Mouse (Mus musculus): ENCODE measurements around the gene Romo1. TPM values are rescaled to one million over a fixed set of nuclear protein-coding genes. Genes with fewer than 3 reads are reported as not detected.
"Not testable (repeated sequence)": the region's sequence is repeated elsewhere in the genome, so short reads cannot be mapped to it uniquely, and the experiment has no call there.

Romo1 gene
- total RNA-seq (2021), result 100 to 1,000 TPM; 196 to 210 TPM
- long read RNA-seq, experiment 1, transcript Romo1-201 (3 exons, 569 nt), result major isoform, 349 of 436 reads
- long read RNA-seq, experiment 1, transcript Romo1-202 (2 exons, 550 nt), result minor isoform, 37 of 436 reads
- long read RNA-seq, experiment 1, transcript Romo1-204 (3 exons, 379 nt), result minor isoform, 12 of 436 reads
- long read RNA-seq, experiment 1, partial matches to known transcripts, result 36 of 436 reads
- long read RNA-seq, experiment 1, other reads (novel, unspliced or antisense), result 1 of 436 reads
- long read RNA-seq, experiment 2, transcript Romo1-201 (3 exons, 569 nt), result major isoform, 458 of 573 reads
- long read RNA-seq, experiment 2, transcript Romo1-204 (3 exons, 379 nt), result minor isoform, 17 of 573 reads
- long read RNA-seq, experiment 2, transcript Romo1-202 (2 exons, 550 nt), result minor isoform, 45 of 573 reads
- long read RNA-seq, experiment 2, partial matches to known transcripts, result 49 of 573 reads
- long read RNA-seq, experiment 2, other reads (novel, unspliced or antisense), result 0 of 573 reads

DNA sequence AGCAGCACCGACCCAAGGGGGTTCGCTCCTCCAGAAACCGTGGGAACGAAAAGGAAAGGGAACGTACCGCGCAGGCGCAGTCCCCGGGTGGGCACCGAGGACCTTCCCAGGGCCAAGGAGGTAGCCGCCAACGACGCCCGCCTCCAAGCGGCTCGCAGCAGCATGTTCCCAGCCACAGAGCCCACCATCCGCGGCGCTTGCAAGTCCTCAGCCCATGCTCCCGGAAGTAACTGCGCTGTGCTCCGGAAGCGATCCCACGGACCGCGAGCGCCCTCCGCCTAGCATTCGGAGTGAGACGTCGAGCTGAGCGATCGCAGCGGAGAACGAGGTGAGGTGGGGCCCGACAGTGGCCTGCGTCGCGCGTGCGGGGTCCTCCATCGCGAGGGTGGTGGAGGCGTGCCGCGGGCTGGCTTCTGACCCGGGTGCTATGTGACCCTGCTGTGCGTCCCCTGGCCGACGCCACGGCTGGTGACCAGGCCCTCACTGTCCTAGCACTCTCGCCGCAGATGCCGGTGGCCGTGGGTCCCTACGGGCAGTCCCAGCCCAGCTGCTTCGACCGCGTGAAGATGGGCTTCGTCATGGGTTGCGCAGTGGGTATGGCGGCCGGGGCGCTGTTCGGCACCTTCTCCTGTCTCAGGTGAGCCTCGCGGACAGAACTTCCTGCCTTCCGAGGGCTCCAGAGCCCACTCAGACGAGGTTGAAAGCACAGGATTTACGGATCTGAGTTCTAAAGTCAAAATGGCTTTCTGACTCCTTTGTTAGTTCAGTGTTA lies at the start of gene Romo1, which contains the start of gene Nfs1:
Gene Romo1, plus strand, starts transcription at position 87 of the 772 bp plus-strand sequence.
Gene Nfs1, minus strand, starts transcription at position 234 of the 772 bp plus-strand sequence.
- intact Hi-C loops (cut with DNase I), result loop anchor here (5.0 kb wide), 2 partner anchors 133 to 182 kb away; no protein-coding TSS in a partner anchor
- peak; percentile 85 to 87 for DNase-seq

DNA sequence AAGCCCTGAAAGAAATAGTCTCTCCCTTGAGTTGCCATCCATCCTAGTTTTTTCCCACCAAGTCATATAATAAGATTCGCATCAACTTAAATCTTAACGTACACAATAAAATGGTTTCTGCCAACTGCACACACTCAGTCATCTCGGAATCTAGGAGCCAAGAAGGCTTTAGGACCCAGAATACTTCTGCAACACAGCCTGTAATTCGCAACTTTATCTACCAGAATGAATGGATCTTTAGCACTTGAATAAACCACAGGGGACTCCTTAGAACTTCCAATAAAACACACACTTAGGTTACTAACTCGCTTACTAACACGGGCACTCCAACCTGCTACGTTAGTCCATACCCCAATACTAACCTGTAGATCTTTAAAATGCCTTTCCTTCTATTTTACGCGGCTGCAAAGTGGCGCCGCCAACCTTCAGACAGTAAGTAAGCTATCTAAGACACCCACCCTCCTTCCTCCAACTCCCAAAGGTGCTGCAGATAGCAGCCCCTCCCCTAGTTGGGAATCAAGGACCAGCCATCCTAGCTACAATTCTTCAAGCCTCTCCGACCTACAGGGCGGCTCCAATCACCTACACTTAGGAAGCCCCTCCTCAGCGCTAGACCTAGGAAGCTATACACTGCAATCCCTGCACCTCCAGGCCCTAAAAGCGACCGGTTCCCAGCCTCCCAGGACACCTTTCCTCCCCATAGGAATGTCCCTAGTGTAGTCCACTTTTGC lies 33.0 kb upstream of the Romo1 start:
- intact Hi-C loops (cut with DNase I), result no loop called here
- no peak for DNase-seq

DNA sequence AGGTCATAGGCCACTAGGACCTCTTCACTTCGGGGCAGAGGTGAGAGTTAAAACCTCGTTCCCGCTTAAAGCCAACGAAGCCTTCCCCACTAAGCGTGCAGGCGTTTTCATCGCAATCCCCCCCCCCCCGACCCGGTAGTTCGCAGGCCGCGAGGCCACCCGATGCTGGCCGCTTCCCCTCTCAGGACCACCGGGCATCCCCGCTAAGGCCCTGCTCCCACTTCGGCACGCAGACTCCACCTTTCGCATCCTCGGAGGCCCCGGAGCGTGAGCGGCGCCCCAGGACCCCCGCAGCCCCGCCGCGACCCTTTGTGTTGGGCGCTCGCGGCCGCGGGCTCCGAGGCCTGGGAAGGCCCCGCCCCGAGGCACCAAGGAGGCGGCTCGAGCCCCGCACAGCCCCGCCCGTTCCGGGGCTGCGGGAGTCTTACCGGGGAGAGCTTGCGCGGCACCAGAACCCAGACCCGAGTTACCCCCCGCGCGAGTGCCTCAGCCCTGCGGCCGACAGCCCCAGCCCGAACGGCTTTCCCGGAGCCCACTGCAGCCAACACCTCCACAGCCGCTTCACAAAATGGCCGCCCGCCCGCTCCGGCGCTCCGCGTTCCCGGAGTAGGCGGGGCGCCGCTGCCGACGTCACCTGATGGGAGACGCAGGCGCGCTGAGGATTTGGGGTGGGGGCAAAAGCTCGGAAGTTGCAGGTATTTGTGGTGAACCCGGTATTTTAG lies 32.3 kb upstream of the Romo1 start, which contains the start of the genes Cpne1 and Rbm12:
Gene Cpne1, minus strand, starts transcription at position 608 of the 722 bp plus-strand sequence.
Gene Rbm12, minus strand, starts transcription at position 621 of the 722 bp plus-strand sequence.
- intact Hi-C loops (cut with DNase I), result no loop called here
- peak; percentile 87 to 89 for DNase-seq

DNA sequence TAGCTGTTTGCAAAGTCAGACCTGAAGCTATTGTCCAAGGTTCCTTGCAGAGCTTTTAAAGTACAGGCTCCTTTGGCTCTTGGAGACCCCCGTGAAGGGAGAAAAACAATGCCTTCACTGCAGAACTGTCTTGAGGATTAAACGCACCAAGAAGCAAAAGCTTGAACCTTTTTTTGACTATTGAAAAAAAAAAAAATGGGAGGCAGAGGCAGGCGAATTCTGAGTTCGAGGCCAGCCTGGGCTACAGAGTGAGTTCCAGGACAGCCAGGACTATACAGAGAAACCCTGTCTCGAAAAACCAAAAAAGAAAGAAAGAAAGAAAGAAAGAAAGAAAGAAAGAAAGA lies 31.8 kb upstream of the Romo1 start:
- intact Hi-C loops (cut with DNase I); DNase-seq: not testable (repeated sequence)

DNA sequence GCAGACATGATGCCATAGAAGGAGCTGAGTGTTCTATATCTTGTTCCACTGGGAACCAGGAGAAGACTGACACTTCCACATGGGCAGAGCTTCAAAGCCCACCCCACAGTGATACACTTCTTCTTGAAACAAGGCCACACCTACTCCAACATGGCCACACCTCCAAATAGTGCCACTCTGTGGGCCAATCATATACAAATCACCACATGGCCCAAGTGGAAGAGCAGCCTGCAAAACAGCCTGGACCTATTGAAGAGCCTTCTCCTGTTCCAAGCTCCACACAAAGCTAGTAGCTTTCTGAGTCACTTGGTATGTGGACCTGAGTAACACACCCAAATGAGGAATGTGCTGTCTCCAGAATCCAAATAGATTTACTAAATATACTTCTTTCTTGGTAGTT lies 24.3 kb upstream of the Romo1 start:
- intact Hi-C loops (cut with DNase I), result no loop called here
- DNase-seq, result no peak

DNA sequence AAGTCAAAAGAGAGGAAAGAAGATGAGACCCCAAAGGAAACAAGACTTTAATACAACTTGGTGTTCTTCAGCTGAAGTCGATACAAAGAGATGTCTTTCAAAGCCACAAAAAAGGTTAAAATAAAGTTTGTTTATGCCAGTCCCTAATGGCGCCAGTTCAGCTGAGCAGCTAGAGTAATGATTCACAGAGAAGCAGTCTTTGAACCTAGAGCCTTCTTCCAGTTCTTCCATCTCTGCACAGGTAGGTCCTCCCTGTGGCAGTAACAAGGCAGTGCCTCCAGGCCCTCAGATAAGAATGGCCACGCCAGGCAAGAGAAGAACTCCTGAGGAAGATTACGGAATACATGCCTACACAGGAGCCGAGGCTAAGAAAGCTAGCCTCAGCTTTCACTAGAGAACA lies 20.1 kb upstream of the Romo1 start:
- intact Hi-C loops (cut with DNase I), result loop anchor here (10.0 kb wide), 1 partner anchor 279 kb away; no protein-coding TSS in a partner anchor
- DNase-seq, result no peak

DNA sequence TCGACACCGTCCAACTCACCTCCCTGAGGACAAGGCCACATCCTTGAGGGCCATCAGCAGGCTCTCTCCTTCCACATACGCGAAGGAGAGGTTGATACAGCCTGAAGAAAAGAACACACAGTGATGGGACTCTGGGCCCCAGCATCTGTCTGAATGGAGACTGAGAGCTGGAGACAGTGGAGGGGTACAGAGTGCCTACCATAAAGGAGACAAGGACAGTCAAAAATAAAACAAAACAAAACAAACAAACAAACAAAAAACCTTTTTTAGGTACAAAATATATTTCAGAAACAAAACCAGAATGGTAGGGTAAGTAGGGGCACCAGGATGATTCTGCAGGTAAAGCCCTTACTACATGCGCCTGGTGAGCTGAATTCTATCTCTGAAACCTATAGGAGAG lies 16.8 kb upstream of the Romo1 start, which contains the start of gene Gm28036:
Gene Gm28036, minus strand, starts transcription at position 101 of the 400 bp plus-strand sequence.
- intact Hi-C loops (cut with DNase I), result loop anchor here (10.0 kb wide), 1 partner anchor 282 kb away; no protein-coding TSS in a partner anchor
- DNase-seq, result no peak

DNA sequence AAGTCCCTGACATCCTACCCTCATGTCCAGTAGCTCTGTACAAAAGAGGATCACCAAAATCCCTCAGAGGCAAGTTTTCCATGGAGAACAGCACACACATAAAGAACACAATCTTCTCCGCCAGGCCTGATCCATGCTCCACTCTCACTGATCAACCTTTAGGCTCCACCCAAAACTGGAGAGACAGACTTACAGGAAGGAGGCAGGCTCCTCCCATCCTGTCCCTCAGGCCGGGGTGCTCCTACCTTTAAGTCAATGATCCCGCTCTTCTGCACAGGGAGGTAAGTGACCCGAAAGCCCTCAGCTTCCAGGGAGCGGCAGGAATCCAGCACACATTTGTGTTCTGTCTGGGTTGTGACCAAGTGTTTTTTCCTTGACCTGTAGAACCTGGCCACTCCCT lies 9.7 kb upstream of the Romo1 start:
- no peak for DNase-seq
- intact Hi-C loops (cut with DNase I), result no loop called here

DNA sequence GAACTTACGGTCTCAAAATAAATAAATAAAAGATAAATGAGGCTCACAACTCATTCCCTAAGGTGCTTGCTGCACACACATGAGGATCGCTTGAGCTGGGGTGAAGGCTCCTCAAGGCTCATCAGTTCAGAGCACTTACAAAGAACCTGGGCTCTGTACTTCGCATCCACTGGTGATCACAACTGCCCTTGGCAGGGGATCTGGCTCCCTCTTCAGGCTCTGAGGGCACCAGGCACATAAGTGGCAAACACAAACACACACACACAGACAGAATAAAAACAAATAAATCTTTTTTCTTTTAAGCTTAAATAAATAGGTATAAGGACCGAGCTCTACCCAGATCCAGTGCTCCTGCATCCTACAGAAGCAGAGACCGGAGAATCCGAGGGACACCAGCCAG lies 8.1 kb upstream of the Romo1 start:
- no peak for DNase-seq
- intact Hi-C loops (cut with DNase I), result no loop called here

DNA sequence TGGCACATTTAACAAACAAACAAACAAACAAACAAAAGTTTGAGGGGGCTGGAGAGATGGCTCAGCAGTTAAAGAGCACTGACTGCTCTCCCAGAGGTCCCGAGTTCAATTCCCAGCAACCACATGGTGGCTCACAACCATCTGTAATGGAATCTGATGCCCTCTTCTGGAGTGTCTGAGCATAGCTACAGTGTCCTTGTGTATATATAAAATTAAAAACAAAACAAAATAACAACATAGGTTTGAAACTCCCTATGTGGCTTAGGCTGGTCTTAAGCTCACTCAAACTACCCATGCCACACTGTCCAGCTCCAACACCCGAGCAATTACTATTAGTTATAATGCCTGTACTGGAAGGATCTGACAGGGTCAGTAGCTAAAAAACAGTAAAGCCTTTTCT lies 1.0 kb upstream of the Romo1 start:
- intact Hi-C loops (cut with DNase I), result loop anchor here (5.0 kb wide), 2 partner anchors 134 to 181 kb away; no protein-coding TSS in a partner anchor
- DNase-seq, result no peak

DNA sequence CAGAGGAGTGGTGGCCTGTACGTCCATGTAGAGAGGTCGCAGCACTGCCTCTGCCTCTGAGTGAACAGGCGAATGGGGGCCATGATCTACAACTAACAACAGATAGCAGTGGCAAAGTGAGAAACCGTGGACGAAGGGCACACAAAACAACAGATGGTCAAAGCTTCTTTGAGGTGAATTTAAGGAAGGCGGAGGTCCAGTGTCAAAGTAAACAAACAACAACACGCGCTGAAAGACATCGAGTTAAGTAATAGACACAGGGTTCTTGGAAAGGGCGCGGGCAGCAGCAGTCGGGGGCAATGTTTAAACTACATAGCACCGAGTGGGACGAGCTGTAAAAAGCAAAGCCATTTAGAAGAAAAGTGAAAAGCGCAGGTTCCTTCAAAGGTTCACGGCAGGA lies 472 bp upstream of the Romo1 start:
- no peak for DNase-seq

DNA sequence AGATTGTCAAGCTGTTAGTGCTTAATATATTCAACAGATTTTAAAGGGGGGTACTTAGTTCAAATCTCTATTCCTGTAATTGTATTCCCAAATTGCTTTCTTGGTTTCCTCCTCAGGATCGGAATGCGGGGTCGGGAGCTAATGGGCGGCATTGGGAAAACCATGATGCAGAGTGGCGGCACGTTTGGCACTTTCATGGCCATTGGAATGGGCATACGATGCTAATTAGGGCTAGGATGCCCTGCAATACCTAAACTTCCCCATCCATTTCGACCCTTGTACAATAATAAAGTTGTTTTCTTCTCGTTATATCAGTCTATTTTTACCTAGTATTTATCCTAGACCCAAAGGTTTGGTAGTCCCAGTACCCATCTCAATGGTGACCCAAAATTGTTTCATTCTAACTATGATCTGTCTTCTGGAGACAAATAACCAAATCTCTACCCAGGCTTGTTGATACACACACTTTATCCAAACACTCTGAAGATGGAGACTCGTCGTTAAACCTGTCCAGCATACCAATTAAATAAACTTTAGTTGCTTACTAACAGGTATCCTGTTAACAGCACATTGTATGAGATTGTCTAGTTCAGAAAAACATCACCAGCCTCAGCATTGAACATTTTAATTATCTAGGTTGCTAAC lies 1.8 kb downstream of the Romo1 start:
- no peak for DNase-seq
- intact Hi-C loops (cut with DNase I), result no loop called here

More for the DNA sequence above, 472 bp upstream of the Romo1 start:
- intact Hi-C loops (cut with DNase I), result loop anchor here (5.0 kb wide), 2 partner anchors 134 to 181 kb away; no protein-coding TSS in a partner anchor

DNA sequence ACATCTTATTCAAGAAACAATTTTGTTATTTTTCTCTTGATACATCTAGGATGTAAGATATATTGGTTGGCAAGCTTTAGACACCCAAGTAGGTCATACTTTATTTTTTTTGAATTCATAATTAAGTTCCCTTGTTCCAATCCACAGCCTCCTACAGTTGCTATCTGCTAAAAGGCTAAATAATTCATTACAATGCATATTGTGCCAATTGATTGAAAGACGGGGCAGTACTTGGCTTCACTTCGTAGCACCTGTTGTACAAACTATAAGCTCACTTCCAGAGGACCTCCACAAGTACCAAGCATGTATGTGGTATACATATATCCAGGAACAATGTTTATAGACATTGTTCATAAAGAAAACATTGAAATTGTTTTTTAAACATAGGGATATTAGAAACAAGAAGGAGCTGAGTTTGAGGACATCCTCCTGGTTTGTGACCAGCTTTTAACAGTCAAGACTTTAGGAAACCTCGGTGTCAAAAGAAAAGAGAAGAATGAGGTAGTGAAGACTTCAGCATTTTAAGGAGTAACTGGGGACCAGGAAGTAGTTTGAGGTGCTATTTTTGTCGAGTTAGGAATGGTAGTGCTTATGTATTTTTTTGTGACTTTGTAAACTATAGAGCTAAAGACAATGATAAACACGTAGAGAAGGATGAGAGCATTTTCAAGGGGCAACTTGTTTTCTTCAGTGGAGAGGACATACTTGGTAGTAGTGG lies 2.6 kb downstream of the Romo1 start:
- intact Hi-C loops (cut with DNase I), result no loop called here
- no peak for DNase-seq

DNA sequence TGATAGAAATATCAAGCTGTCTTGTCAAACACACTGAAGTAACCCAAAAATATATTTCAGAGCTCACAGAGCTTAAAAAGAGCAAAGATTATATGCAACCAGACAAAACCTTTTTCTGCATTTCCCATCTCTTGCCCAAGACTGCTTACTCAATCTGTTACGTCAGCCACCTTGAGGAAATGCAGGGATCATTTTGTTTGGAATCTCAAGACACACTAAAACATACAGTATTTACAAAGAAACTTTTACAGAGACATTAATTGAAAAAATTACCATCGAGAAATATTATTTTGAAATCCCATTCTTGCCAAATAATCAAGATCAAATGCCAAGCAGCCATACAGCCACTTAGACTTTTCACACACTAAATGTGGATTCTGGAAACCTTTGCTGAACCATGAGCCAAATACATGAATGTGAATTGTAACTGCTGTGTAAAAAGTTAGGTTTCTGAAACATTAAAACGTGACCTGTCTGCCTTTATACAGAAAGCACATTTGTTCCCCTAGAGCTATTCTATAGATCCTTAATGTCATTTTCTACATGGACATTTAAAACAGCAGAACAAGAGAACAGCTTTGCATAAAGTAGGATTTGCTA lies 3.6 kb downstream of the Romo1 start:
- intact Hi-C loops (cut with DNase I), result no loop called here
- DNase-seq, result no peak

DNA sequence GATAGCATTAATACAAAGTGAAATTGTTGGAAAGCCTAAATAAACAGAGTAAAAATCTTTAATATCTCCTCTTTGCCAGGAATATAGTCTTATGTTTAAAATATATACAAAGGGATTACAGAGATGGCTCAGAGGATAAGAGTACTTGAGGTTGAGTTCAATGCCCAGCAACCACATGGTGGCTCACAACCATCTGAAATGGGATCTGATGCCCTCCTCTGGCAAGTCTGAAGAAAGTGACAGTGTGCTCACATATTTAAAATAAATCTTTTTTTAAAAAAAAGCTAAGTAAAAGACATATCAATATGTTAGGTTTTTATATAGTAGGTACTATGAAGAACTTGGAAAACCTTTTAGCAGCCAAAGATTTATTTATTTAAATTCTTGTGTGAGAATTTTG lies 7.7 kb downstream of the Romo1 start:
- intact Hi-C loops (cut with DNase I), result no loop called here
- no peak for DNase-seq

DNA sequence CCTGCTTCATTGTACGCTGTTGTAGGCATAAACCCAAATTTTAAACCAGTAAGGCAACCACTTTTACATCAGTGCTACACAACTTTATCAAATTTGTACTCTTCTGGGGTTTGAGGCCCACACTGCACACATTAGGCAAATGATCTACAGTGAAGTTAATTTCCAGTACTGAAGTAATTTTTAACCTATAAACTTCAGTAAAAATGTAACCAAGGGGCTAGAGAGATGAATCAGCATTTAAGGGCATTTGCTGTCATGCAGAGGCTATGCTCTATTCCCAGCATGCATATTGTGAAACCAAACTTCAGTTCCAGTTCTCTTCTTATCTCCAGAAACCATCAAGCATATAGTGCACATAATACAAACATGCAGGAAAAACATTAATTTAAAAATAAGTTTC lies 21.6 kb downstream of the Romo1 start:
- no peak for DNase-seq
- intact Hi-C loops (cut with DNase I), result no loop called here

DNA sequence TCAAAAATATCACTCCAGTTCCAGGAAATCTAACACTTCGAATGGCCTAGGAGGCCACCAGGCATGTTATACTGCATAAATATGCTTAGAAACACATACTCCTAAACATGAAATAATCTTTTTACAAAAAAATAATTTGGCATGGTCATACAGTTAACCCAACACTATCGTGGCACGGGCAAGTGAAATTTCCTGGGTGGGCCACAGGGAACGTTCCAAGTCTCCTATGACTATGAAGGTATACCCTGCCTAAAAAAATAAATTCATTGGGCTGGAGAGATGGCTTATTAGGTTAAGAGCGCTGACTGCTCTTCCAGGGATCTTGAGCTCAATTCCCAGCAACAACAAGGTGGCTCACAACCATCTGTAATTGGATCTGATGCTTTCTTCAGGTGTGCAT lies 22.7 kb downstream of the Romo1 start:
- intact Hi-C loops (cut with DNase I), result no loop called here
- DNase-seq, result no peak

DNA sequence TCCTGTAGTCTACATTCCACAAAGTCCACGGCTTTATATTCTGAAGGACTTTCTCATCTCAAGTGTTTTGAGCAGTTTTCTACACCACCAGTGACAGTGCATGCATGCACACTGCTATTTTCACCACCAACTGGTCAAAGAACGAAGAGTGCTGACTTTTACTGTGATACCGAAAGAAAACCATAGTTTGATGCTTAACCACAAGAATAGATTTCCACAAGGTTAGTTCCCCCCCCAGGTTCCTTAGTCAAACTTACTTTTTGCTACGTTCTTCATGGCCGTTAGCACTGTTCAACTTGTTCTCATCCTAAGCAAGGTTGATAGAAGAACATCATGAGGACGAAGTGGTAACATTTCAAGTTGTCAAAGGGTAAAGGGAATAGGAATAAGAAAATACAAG lies 33.2 kb downstream of the Romo1 start:
- no peak for DNase-seq
- intact Hi-C loops (cut with DNase I), result no loop called here
